Mouse (Mus musculus) urinary bladder, adult 18-20 months (tissue): ENCODE results near the gene Mt1.

Source experiments
- DNase-seq, 2 experiments: peaks; one replicate each; pipeline ENCODE4 v3.0.0; 2022; ENCODE audit warnings: low spot score in 2 of 2, mixed read lengths in 2 of 2

Gene Mt1

GRCm38 (mm10) chr8:94172809-94173732 lies 5.8 kb upstream of the Mt1 start:
- peak in 1 of 2 experiments; percentile 45 for DNase-seq

GRCm38 (mm10) chr8:94173848-94174403 lies 5.0 kb upstream of the Mt1 start:
- DNase-seq: no peak

- no peak for DNase-seq
Observed at GRCm38 (mm10) chr8:94174619-94175213, 4.2 kb upstream of the Mt1 start.

- no peak for DNase-seq
Observed at GRCm38 (mm10) chr8:94177716-94178390, 1.0 kb upstream of the Mt1 start.

- DNase-seq: no peak
Observed at GRCm38 (mm10) chr8:94179713-94180560, 1.1 kb downstream of the Mt1 start.

- no peak for DNase-seq
Observed at GRCm38 (mm10) chr8:94180561-94180908, 1.7 kb downstream of the Mt1 start.

- DNase-seq: no peak
Observed at GRCm38 (mm10) chr8:94182055-94182929, 3.4 kb downstream of the Mt1 start.

GRCm38 (mm10) chr8:94183117-94183516 lies 4.2 kb downstream of the Mt1 start:
- DNase-seq: peak; percentile 50 to 76

- DNase-seq: no peak
Observed at GRCm38 (mm10) chr8:94184357-94184843, 5.5 kb downstream of the Mt1 start.

- DNase-seq: no peak
Observed at GRCm38 (mm10) chr8:94185791-94186190, 6.9 kb downstream of the Mt1 start.

- peak; percentile 81 to 82 for DNase-seq
Observed at GRCm38 (mm10) chr8:94186542-94186941, 7.7 kb downstream of the Mt1 start.

GRCm38 (mm10) chr8:94187290-94188002 lies 8.6 kb downstream of the Mt1 start:
- DNase-seq: no peak

GRCm38 (mm10) chr8:94189275-94190031 lies 10.6 kb downstream of the Mt1 start:
- DNase-seq: no peak

- peak in 1 of 2 experiments; percentile 56 for DNase-seq
Observed at GRCm38 (mm10) chr8:94191101-94191691, 12.3 kb downstream of the Mt1 start.

GRCm38 (mm10) chr8:94192926-94193325 lies 14.0 kb downstream of the Mt1 start:
- no peak for DNase-seq

- DNase-seq: peak in 1 of 2 experiments; percentile 59
Observed at GRCm38 (mm10) chr8:94194591-94195223, 15.8 kb downstream of the Mt1 start.

- DNase-seq: no peak
Observed at GRCm38 (mm10) chr8:94199202-94199869, 20.5 kb downstream of the Mt1 start.
